Mouse (Mus musculus): ENCODE results near the gene Gm17657.
"Not testable (repeated sequence)": the region's sequence is repeated elsewhere in the genome, so short reads cannot be mapped to it uniquely, and the experiment has no call there.

Gm17657 gene

GRCm38 (mm10) chr17:29500802-29501469 is 48.5 kb downstream of the Gm17657 start:
- DNase-seq (ENCODE audit: low spot score) = no peak

DNA sequence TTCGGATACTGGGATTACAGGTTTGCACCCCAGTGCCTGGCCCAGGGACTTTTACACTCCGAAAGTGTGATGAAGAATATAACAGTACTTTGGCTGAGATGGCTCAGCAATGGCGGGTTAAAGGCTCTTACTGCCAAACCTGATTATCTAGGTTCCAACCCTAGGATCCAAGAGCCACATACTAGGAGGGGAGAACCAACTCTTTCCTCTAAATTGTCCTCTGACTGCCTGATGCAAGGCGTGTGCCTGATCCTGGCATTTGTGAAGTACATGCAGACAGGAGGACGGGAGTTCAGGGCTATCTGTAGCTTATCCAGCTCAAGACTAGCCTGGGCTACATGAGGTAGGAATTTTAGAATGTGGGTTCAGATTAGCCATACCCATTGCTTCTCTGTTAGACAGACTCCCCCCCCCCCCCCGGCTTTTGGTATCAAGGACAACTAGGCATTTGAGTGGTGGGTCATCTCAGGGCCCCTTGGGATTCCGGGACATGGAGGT is 49.1 kb downstream of the Gm17657 start:
- no peak for DNase-seq (ENCODE audit: low spot score)

DNA sequence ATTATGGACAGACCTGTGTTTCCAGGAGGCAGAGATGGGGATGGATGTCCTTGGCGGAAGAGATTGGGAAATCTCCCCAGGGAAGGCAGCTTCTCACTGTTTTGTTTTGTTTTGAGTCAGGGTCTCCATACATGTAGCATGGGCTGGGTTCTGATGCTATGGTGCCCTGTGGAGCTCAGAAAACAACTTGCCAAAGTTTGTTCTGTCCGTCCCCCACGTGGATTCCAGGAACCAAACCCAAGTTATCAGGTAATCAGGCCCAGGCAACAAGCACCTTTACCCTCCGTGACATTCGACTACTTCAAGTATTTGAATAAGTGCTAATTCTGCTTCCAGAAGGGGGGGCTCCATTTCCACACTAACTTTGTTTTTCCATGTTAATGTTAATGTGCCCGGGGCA is 49.9 kb downstream of the Gm17657 start:
- no peak for DNase-seq (ENCODE audit: low spot score)

DNA sequence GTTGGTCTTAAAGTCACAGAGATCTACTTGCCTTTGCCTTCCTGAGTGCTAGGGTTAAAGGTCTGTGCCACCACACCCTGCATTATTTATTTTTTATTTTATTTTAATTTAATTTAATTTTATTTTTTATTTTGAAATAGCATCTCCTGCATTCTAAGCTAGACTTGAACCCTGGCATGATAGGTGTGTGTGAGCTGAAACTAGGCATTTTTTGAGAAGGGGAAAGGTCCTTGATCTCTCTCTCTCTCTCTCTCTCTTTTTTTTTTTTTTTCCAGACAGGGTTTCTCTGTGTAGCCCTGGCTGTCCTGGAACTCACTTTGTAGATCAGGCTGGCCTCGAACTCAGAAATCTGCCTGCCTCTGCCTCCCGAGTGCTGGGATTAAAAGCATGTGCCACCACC is 50.5 kb downstream of the Gm17657 start:
- not testable (repeated sequence) for DNase-seq (ENCODE audit: low spot score)

GRCm38 (mm10) chr17:29498028-29498427 is 51.4 kb downstream of the Gm17657 start:
- no peak for DNase-seq (ENCODE audit: low spot score)

DNA sequence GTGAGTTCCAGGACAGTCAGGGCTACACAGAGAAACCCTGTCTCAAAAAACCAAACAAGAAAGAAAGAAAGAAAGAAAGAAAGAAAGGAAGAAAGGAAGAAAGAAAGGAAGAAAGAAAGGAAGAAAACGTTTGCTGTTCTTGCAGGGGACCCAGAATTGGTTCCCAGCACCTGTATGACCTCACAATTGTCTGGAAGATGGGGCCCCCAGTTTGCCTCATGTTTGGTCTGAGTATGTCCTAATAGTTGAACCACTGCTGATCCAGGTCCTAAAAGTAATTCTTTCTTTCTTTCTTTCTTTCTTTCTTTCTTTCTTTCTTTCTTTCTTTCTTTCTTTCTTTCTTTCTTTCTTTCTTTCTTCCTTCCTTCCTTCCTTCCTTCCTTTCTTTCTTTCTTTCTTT is 52.0 kb downstream of the Gm17657 start:
- DNase-seq (ENCODE audit: low spot score) = not testable (repeated sequence)

GRCm38 (mm10) chr17:29497071-29497354 is 52.4 kb downstream of the Gm17657 start:
- DNase-seq (ENCODE audit: low spot score) = no peak

DNA sequence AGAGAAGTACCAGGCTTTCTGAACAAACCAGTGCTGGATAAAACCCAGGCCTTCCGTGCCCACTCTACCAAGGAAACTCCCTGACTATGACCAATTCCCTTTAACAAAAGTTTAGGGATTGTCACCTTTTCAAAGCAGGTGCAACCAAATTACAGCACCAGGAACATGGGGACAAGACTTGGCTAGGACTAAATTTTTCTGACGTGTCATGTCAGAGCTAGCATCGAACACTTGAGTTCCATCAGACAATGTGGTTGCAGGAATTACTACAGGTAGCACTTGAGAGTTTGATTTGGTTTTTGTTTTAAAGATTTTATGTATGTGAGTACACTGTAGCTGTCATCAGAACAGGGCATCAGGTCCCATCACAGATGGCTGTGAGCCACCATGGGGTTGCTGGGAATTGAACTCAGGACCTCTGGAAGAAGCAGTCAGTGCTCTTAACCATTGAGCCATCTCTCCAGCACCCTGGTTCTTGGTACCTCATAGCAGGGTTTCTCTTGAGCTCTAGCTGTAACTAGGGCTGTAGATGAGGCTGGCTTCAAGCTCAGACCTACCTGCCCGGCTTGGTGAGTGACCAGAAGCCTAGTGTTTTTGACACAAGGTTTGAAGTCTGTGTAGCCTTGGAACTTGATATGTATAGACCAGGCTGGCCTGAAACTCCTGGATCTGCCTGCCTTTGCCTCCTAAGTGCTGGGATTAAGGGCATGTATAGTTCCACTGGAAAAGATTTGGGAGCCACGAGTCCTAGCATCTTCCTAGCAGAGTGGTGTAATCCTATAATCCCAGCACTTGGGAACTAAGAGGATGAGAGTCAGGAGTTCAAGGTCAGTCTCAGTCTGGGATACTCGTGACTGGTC is 53.0 kb downstream of the Gm17657 start:
- no peak for DNase-seq (ENCODE audit: low spot score)

- no peak for DNase-seq (ENCODE audit: low spot score)
Measured at GRCm38 (mm10) chr17:29494732-29495076, 54.7 kb downstream of the Gm17657 start.

- no peak for DNase-seq (ENCODE audit: low spot score)
Measured at GRCm38 (mm10) chr17:29494062-29494731, 55.2 kb downstream of the Gm17657 start.

DNA sequence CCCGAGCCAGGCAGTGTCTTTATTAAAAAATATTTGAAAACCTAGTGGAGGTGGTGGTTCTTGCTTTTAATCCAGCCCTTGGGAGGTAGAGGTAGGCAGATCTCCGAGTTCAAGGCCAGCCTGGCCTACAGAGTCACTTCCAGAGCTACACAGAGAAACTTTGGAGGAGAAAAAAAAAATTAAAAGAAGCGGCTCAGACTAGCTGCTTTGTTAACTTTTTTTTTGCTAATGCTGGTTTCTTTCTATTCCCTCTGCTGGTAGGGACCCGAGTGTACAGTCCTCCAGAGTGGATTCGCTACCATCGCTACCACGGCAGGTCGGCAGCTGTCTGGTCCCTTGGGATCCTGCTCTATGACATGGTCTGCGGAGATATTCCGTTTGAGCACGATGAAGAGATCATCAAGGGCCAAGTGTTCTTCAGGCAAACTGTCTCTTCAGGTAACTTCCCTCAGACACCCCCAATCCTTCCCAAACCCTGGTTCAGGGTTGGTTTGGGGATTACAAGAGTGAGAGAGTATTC is 55.9 kb downstream of the Gm17657 start:
- no peak for DNase-seq (ENCODE audit: low spot score)

GRCm38 (mm10) chr17:29492269-29493191 is 56.9 kb downstream of the Gm17657 start:
- DNase-seq (ENCODE audit: low spot score) = peak; percentile 85

DNA sequence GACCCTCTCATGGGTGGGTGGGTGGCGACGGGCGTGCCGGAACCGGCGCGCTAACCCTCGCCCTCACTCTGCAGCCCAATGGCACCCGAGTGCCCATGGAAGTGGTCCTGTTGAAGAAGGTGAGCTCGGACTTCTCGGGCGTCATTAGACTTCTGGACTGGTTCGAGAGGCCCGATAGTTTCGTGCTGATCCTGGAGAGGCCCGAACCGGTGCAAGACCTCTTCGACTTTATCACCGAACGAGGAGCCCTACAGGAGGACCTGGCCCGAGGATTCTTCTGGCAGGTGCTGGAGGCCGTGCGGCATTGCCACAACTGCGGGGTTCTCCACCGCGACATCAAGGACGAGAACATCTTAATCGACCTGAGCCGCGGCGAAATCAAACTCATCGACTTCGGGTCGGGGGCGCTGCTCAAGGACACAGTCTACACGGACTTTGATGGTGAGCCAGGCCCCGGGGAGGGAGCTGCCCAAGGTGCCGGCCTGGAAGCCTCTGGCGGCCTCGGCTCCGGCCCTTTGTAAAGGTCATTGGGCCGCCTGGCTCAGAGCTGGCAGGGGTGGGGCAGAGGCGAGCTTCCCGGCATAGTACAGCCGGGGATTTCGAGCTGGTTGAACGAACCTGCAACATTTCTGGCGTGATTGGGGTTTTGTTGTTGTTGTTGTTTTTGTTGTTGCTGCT is 57.7 kb downstream of the Gm17657 start:
- peak; percentile 59 for DNase-seq (ENCODE audit: low spot score)

DNA sequence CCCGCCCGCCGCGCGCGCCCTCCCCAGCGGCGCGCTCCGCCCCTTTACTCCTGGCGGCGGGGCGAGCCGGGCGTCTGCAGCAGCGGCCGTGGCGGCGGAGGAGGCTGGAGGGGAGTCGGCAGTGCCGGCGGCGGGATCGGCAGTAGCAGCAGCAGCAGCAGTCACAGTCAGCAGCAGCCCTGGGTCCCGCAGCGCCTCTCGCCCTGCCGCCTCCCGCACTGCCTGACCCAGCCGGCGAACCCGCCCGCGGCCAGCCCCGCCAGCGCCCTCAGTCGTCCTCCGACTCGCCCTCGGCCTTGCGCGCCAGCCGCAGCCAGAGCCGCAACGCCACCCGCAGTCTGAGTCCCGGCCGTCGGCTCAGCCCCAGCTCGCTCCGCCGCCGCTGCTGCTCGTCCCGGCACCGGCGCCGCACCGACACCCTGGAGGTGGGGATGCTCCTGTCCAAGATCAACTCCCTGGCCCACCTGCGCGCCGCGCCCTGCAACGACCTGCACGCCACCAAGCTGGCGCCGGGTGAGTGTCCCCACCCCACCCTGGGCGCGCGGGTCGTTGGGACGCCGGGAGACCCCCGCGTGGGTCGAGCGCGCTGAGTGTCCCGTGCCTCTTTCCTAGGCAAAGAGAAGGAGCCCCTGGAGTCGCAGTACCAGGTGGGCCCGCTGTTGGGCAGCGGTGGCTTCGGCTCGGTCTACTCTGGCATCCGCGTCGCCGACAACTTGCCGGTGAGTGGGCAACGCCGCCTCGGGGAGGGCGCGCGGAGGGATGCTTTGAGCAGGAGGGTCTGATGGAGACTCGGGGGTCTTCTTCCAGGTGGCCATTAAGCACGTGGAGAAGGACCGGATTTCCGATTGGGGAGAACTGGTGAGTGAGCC is 58.5 kb downstream of the Gm17657 start, which contains the start of gene Pim1:
TSS of gene Pim1 (plus strand) at position 41 of the 869 bp plus-strand sequence.
- peak; percentile 68 for DNase-seq (ENCODE audit: low spot score)

DNA sequence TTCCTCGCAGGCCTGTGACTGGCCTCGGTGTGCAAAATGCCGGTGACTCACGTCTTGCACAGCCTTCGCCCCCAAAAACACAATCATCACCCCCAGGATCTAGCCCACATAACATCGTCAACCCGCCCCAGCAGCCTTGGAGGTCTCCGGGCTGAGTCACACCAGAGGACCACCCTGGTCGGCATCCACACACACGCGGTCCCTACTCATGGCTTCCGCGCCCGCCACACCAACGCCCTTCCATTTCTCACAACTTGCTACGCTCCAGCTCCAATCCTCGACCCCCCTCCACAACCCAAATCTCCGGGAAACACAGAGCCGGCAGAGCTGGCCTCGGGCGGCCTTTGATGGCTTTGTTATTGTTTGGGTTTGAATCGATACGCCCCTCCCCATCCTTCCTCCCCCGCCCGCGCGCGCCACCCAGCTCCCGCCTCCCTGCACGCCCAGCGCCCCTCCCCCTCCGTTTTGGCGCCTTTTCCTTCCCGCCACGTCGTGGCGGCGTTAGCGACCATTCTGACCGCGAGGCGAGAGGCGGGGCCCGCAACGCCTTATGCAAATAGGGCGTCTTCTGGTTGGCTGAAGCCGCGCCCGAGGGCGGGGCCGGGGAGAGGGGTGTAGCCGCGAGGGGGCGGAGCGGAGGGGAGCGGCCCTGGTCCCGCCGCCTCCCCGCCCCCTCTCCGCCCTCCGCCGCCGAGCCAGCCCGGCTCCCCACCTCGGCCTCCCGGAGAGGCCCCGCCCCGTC is 59.3 kb downstream of the Gm17657 start:
- peak; percentile 99 for DNase-seq (ENCODE audit: low spot score)

- peak; percentile 60 for DNase-seq (ENCODE audit: low spot score)
Measured at GRCm38 (mm10) chr17:29488978-29489970, 60.2 kb downstream of the Gm17657 start.

DNA sequence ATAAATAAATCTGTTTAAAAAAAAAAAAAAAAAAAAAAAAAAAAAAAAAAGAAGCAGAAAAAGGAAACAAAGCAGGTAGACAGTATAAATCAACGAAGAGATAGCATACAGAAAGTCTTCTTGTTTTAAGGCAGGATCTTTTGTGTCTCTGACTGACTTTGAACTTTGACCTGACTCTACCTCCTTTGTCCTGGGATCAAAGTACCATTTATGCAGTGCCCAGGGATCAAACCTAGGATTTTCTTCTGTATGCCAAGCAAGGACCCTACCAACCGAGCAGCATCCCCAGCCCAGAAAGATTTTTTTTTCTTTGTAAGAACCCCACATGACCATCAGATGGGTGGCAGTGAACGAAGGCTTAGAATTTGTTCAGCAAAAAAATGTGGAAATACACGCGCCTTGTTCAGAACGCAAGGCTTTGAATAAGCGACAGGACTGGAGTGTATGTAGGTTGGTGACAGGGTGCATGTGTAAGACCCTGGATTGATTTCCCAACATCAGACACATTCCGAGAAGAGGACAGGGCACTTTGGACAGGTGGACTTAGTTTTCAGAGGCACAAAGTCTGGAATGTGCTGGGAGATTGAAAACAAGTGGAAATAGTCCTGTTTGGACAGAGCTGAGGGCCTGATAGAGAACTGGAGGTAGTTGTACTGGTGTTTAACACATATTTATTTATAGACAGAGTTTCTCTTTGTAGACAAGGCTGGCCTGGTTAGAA is 61.0 kb downstream of the Gm17657 start:
- DNase-seq (ENCODE audit: low spot score) = no peak

Data from retina, embryonic 14.5 days (tissue).